Mouse (Mus musculus): Measurements from ENCODE around the gene Prcc. TPM values are rescaled to one million over a fixed set of nuclear protein-coding genes. Genes with fewer than 3 reads are reported as not detected.
A peak's percentile ranks its signal among the peaks of the same experiment; 100 is the strongest.

Prcc gene
- polyA plus RNA-seq, 1 experiment: 27.1 TPM

DNA sequence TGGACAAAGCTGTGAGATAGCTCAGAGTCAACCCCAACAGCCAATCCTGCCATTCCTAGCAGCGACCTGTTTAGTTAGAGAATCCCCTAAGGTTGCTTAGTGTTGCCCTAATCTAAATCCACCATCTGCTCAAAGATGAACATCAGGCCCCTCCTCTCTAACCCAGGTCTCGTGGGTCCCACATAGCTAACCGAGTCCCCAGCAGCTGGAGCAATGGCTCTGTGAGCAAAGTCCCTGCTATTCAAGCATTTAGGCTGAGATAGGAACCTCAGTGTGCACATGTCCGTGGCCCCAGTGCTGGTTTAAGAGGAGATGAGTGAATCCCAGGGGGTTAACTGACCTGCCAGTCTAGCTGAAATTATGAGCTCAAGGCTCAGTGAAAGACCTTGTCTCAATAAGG, 39.2 kb downstream of the Prcc start:
- 55% methylated on average over 4 of the region's 4 CpGs for WGBS
- Histone ChIP-seq H3K27me3 (ENCODE audit: control insufficient read depth, insufficient read depth, low read length) (no peaks in the 10 kb centered on the region), H3K4me1 (ENCODE audit: control insufficient read depth, insufficient read depth, insufficient read length, low read length) (no peaks in the 10 kb centered on the region), H3K27ac (ENCODE audit: insufficient read depth, low read depth, low read length) (peak overlapping the region; percentile 68), H3K4me3 (ENCODE audit: low read depth, low read length) (no peak overlapping the region), H3K36me3 (ENCODE audit: control insufficient read depth, insufficient read depth, low read length) (no peaks in the 10 kb centered on the region)
- TF ChIP-seq CTCF (IDR thresholded peaks at IDR 0.05; ENCODE audit: extremely low read depth, insufficient read length, insufficient replicate concordance, low read depth, low read length) (no peak), POLR2A (IDR thresholded peaks at IDR 0.05; ENCODE audit: low read depth, low read length) (no peak)

DNA sequence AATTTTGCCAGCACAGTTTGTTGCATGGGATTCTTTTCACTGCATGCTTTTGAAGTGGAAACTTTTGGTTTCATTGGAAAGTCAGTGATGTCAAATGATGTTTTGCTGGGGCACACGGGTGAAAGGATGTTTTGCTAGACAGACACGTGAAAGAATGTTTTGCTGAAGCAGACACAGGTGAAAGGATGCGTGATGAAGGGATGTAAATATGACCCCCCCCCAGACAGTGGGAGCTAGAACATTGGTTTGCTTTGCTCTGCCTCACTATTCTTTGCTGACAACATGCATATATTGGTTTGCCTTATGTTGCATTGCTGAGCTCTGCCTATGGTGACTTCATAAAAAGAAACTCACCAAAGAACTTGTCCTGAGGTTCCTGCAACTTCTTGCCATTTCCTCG, 40.4 kb downstream of the Prcc start:
- no peaks in the 10 kb centered on the region for H3K4me1 ChIP-seq (ENCODE audit: control insufficient read depth, insufficient read depth, insufficient read length, low read length)
- no peaks in the 10 kb centered on the region for H3K36me3 ChIP-seq (ENCODE audit: control insufficient read depth, insufficient read depth, low read length)
- 70% methylated on average over 4 of the region's 4 CpGs for WGBS
- no peaks in the 10 kb centered on the region for H3K27me3 ChIP-seq (ENCODE audit: control insufficient read depth, insufficient read depth, low read length)
- no peak for TF ChIP-seq POLR2A (IDR thresholded peaks at IDR 0.05; ENCODE audit: low read depth, low read length)
- no peak for TF ChIP-seq CTCF (IDR thresholded peaks at IDR 0.05; ENCODE audit: extremely low read depth, insufficient read length, insufficient replicate concordance, low read depth, low read length)
- no peak overlapping the region; the same call in 1 of the 2 replicates for H3K27ac ChIP-seq (ENCODE audit: insufficient read depth, low read depth, low read length)
- H3K4me3 ChIP-seq (ENCODE audit: low read depth, low read length): no peak overlapping the region

DNA sequence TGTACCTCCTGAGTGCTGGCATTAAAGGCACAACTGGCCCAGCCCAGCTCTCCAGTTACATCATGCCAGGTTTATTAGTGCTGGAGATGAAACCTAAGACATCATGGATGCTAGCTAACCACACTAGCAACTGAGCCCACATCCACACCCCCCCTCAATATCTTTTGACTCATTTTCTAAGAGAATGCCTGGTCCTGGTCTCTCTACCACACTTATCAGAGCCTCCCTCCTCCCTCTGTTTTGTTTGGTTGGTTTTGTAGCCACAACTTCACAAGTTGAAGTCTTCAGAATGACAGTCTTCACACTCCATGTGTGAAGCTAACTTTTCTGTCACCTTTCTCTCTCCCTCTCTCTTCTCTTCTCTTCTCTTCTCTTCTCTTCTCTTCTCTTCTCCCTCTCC, 44.5 kb downstream of the Prcc start:
- Histone ChIP-seq H3K27me3 (ENCODE audit: control insufficient read depth, insufficient read depth, low read length) (no peaks in the 10 kb centered on the region), H3K4me1 (ENCODE audit: control insufficient read depth, insufficient read depth, insufficient read length, low read length) (no peaks in the 10 kb centered on the region), H3K4me3 (ENCODE audit: low read depth, low read length) (no peak overlapping the region), H3K27ac (ENCODE audit: insufficient read depth, low read depth, low read length) (no peak overlapping the region), H3K36me3 (ENCODE audit: control insufficient read depth, insufficient read depth, low read length) (no peaks in the 10 kb centered on the region)
- TF ChIP-seq CTCF (IDR thresholded peaks at IDR 0.05; ENCODE audit: extremely low read depth, insufficient read length, insufficient replicate concordance, low read depth, low read length) (no peak), POLR2A (IDR thresholded peaks at IDR 0.05; ENCODE audit: low read depth, low read length) (no peak)

GRCm38 (mm10) chr3:87838622-87839021, 46.8 kb downstream of the Prcc start:
- Histone ChIP-seq H3K27ac (ENCODE audit: insufficient read depth, low read depth, low read length) (no peak overlapping the region), H3K27me3 (ENCODE audit: control insufficient read depth, insufficient read depth, low read length) (no peaks in the 10 kb centered on the region), H3K4me3 (ENCODE audit: low read depth, low read length) (no peak overlapping the region), H3K4me1 (ENCODE audit: control insufficient read depth, insufficient read depth, insufficient read length, low read length) (no peaks in the 10 kb centered on the region), H3K36me3 (ENCODE audit: control insufficient read depth, insufficient read depth, low read length) (no peaks in the 10 kb centered on the region)
- WGBS: 0% methylated on average over 4 of the region's 4 CpGs
- TF ChIP-seq POLR2A (IDR thresholded peaks at IDR 0.05; ENCODE audit: low read depth, low read length): no peak
- TF ChIP-seq CTCF (IDR thresholded peaks at IDR 0.05; ENCODE audit: extremely low read depth, insufficient read length, insufficient replicate concordance, low read depth, low read length): peak; percentile 85; the same call in 1 of the 2 replicates

GRCm38 (mm10) chr3:87833482-87833881, 51.9 kb downstream of the Prcc start:
- TF ChIP-seq CTCF (IDR thresholded peaks at IDR 0.05; ENCODE audit: extremely low read depth, insufficient read length, insufficient replicate concordance, low read depth, low read length) (no peak), POLR2A (IDR thresholded peaks at IDR 0.05; ENCODE audit: low read depth, low read length) (no peak)
- H3K27me3 ChIP-seq (ENCODE audit: control insufficient read depth, insufficient read depth, low read length): no peaks in the 10 kb centered on the region
- no peak overlapping the region for H3K4me3 ChIP-seq (ENCODE audit: low read depth, low read length)
- H3K27ac ChIP-seq (ENCODE audit: insufficient read depth, low read depth, low read length): no peak overlapping the region
- 42% methylated on average over 5 of the region's 5 CpGs for WGBS
- no peaks in the 10 kb centered on the region for H3K36me3 ChIP-seq (ENCODE audit: control insufficient read depth, insufficient read depth, low read length)
- no peaks in the 10 kb centered on the region for H3K4me1 ChIP-seq (ENCODE audit: control insufficient read depth, insufficient read depth, insufficient read length, low read length)

DNA sequence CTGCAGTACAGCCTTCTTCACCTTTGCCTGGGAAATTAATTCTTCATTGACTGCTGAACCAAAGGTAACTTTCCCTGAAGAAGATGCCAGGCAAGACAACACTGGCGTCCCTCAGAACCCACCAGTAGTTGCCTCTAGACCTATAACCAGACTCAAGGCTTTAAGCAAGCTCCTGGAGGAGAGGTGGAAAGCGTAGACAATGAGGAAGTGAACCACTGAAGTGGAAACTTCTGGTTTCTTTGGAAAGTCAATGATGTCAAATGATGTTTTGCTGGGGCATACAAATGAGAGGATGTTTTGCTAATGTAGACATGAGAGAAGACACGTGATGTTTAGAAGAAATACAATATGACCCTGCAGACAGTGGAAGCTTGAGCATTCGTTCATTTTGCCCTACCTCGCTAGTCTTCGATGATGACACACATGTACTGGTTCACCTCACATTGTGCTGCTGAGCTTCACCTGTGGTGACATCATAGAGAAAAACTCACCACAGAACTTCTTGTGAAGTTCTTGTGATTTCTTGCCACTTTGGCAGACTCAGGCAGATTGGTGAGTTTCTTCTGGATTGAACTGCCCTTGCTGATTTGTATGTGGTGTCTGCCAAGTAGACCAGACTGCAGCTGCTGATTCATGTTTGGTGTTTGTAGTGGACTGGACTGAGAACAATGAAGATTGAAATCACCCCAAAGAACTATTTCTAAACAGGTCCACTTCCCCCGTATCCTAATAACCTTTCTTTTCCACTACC, 53.1 kb downstream of the Prcc start:
- TF ChIP-seq CTCF (IDR thresholded peaks at IDR 0.05; ENCODE audit: extremely low read depth, insufficient read length, insufficient replicate concordance, low read depth, low read length): no peak
- no peak for TF ChIP-seq POLR2A (IDR thresholded peaks at IDR 0.05; ENCODE audit: low read depth, low read length)
- no peaks in the 10 kb centered on the region for H3K4me1 ChIP-seq (ENCODE audit: control insufficient read depth, insufficient read depth, insufficient read length, low read length)
- no peak overlapping the region for H3K27ac ChIP-seq (ENCODE audit: insufficient read depth, low read depth, low read length)
- no peaks in the 10 kb centered on the region for H3K36me3 ChIP-seq (ENCODE audit: control insufficient read depth, insufficient read depth, low read length)
- no peak overlapping the region for H3K4me3 ChIP-seq (ENCODE audit: low read depth, low read length)
- no peaks in the 10 kb centered on the region for H3K27me3 ChIP-seq (ENCODE audit: control insufficient read depth, insufficient read depth, low read length)
- 83% methylated on average over 7 of the region's 7 CpGs for WGBS

GRCm38 (mm10) chr3:87829025-87829424, 56.4 kb downstream of the Prcc start:
- 38% methylated on average over 10 of the region's 10 CpGs for WGBS
- Histone ChIP-seq H3K4me3 (ENCODE audit: low read depth, low read length) (no peak overlapping the region), H3K27ac (ENCODE audit: insufficient read depth, low read depth, low read length) (no peak overlapping the region), H3K27me3 (ENCODE audit: control insufficient read depth, insufficient read depth, low read length) (no peaks in the 10 kb centered on the region), H3K36me3 (ENCODE audit: control insufficient read depth, insufficient read depth, low read length) (no peaks in the 10 kb centered on the region), H3K4me1 (ENCODE audit: control insufficient read depth, insufficient read depth, insufficient read length, low read length) (no peaks in the 10 kb centered on the region)
- TF ChIP-seq POLR2A (IDR thresholded peaks at IDR 0.05; ENCODE audit: low read depth, low read length) (no peak), CTCF (IDR thresholded peaks at IDR 0.05; ENCODE audit: extremely low read depth, insufficient read length, insufficient replicate concordance, low read depth, low read length) (no peak)

Data from small intestine, adult 2 months (tissue).